Mouse (Mus musculus): ENCODE data around the gene Gdf2.

Gene Gdf2

DNA sequence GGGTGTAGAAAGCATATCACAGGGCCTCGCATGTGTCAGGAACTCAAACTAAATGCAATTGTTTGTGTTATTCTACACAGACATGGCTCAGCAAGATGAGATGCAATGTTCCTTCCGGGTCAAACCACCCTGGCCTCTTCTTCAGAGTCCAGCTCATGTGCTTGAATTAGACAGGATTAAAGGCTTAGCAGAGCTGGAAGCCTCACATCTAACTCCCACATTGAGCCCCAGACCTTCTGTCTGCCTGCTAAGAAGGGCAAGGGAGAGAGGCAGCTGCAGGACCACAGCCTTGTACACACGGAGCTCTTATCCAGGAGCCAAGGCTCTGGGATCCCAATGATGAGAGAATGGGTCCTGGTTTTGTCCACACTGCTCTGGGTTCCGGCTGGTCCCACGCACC, 12.9 kb downstream of the Gdf2 start, which contains the start of gene Rbp3:
Gene Rbp3, plus strand, starts transcription at position 243 of the 400 bp plus-strand sequence.
- in situ Hi-C loops (cut with MboI; ENCODE audit: low sequenced_read_pairs): no loop called here

DNA sequence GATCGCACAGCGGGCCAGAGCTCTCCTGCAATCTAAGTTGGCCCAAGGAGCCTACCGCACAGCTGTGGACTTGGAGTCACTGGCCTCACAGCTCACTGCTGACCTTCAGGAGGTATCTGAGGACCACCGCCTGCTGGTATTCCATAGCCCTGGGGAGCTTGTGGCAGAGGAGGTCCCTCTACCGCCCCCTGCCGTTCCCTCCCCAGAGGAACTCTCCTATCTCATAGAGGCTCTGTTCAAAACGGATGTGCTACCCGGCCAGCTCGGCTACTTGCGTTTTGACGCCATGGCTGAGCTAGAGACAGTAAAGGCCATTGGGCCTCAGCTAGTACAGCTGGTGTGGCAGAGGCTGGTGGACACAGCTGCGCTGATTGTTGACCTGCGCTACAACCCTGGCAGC, 15.2 kb downstream of the Gdf2 start:
- in situ Hi-C loops (cut with MboI; ENCODE audit: low sequenced_read_pairs): no loop called here

DNA sequence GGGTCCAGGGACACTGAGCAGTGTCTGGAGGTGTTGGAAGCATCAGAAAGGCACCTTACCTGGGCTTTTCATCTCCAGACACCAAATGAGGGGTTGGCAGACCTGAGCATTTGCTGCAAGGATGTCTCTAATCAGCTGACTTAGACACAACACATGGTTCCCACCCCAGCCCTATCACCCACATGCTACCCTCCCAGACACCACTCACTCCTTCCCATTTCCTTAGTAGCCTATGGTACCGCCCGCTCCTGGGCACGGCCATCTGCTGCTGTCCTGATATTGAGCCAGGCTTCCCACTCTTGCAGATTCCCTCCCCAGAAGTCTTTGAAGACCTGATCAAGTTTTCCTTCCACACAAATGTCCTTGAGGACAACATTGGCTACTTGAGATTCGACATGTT, 17.3 kb downstream of the Gdf2 start:
- in situ Hi-C loops (cut with MboI; ENCODE audit: low sequenced_read_pairs): no loop called here

- in situ Hi-C loops (cut with MboI; ENCODE audit: low sequenced_read_pairs): no loop called here
These were observed 18.0 kb downstream of the Gdf2 start for GRCm38 (mm10) chr14:33958841-33959240.

DNA sequence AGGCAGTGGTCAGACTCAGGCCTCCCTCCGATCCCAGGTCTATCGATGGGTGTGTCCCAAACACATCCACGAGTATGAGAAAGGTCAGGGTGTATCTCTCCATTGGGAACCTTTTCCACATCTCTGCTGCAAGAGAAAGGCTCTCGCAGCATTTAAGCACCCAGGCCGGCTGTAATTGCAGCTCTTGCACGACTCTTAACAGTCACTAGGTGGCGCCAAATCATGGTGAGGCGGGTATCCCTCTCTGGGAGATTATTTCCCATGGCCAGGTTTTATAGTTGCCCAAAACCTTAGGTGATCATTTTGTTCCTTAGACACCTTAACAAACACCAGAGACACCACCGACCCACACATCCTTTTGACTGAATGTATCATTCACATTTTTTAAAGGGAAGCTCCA, 18.5 kb downstream of the Gdf2 start:
- in situ Hi-C loops (cut with MboI; ENCODE audit: low sequenced_read_pairs): no loop called here

DNA sequence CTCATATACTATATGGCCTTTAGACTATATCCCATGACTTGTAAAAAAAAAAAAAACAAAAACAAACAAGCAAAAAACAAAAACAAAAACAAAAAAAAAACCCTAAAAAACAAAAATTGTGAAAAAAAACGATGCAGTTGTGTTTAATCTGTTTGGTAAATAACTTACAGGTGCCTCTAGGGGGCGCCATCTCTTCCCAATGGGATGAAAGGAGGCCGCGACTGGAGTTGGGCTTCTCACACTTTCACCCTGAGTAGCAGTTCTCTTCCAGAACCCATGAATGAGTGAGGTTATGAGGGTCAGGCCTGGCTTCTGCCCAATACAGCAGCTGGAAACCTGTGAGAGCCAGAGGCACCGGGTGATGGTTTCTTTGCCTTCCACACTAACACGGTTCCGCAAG, 24.8 kb downstream of the Gdf2 start:
- in situ Hi-C loops (cut with MboI; ENCODE audit: low sequenced_read_pairs): no loop called here

DNA sequence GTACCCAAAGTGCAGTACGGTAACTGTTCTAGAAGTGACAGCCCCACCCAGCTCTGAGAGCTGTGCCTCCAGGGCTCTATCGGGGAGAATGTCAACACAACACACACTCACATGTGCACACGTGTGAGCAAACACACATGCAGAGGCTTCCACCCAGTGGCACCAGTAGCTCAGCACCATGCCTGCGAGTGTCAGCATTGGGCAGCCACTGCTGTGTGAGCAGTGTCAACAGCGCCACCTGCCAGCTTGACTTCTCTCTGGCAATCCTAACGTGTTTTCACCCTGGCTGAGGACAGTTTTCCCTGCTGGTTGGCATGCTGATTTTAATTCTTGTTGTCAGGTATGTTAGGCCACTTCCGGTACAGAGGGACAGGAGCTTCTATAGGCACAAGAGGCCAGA, 31.8 kb downstream of the Gdf2 start:
- in situ Hi-C loops (cut with MboI; ENCODE audit: low sequenced_read_pairs): no loop called here

DNA sequence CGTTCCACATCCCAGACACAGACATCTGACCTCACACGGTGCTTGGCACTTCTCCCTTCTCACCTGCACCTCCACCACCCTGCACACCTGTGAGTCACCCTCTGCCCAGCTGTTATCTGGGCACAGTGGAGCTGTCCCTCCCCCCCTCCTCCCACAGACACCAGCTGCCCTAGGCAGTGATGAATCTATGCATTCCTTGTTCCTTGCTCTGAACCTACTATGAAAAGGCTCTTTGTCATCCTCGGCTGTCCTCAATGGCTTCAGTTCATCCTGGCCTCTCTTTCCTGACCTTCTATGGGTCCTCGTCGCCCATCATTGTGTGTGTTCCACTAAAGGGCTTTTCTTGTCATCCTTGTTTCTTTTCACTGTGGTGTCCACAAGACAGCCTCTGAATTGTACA, 33.9 kb downstream of the Gdf2 start:
- in situ Hi-C loops (cut with MboI; ENCODE audit: low sequenced_read_pairs): no loop called here

DNA sequence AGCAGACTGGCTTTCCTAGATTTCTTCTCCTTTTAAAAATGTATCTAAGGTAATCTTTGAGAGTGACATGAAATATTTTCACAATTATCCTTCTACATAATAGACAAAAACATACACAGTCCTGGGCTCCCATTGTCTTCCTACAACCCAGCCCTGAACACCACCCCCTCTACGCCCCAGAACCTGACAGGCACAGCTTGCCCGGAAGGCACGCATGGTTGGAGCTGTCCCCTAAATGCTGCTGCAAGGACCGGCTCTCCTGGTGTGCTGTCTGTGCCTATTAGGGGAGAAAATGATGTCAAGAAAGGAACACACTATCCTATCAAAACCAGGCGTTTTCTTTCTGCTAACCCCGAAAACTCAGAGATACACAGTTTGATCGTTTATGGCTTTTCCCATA, 36.9 kb downstream of the Gdf2 start:
- in situ Hi-C loops (cut with MboI; ENCODE audit: low sequenced_read_pairs): no loop called here

DNA sequence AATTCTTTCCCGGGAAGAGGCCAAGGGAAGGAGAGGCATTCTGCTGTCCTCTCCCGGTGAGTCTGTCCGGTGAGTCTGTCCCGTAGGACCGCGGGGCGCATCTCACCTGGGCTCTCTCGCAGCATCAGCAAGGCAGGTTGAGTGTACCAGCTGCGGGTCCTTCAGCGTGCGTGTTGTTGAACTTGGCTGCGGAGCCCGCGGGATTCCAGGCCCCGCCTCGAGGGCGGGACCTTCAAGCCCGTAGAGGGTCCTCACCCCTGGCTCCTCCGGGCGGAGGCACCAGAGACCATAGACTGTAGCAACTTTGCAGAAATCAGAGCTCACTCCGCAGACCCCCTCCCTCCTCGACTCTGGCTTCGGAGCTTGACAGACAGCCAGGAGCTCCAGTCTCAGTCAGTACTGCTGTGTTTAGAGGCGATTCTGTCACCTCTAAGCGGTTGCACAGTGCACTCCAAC, 37.8 kb downstream of the Gdf2 start, which contains the start of gene Zfp488:
Gene Zfp488, minus strand, starts transcription at position 161 of the 456 bp plus-strand sequence.
- in situ Hi-C loops (cut with MboI; ENCODE audit: low sequenced_read_pairs): no loop called here

- in situ Hi-C loops (cut with MboI; ENCODE audit: low sequenced_read_pairs): no loop called here
These were observed 48.4 kb downstream of the Gdf2 start for GRCm38 (mm10) chr14:33989201-33989600.

- in situ Hi-C loops (cut with MboI; ENCODE audit: low sequenced_read_pairs): no loop called here
These were observed 51.1 kb downstream of the Gdf2 start for GRCm38 (mm10) chr14:33991971-33992370.

DNA sequence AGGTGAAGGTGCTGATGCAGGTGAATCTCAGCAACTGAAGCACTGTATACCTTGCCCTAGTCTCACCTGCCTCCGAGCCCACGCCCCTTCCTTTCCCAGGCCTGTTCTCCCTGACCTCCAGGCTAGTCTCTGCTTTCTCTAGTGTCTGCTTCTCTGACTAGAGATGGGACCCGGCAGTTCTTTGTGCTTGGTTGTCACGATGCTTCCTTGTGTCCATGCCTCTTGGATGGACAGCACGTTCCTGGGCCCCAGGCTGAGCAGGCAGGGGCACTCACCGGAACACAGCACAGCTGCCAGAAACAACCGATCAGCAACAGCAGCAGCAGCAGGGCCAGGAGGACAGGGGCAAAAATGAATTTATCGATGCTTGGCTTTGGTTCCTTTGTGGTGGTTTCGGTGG, 52.2 kb downstream of the Gdf2 start:
- in situ Hi-C loops (cut with MboI; ENCODE audit: low sequenced_read_pairs): no loop called here

DNA sequence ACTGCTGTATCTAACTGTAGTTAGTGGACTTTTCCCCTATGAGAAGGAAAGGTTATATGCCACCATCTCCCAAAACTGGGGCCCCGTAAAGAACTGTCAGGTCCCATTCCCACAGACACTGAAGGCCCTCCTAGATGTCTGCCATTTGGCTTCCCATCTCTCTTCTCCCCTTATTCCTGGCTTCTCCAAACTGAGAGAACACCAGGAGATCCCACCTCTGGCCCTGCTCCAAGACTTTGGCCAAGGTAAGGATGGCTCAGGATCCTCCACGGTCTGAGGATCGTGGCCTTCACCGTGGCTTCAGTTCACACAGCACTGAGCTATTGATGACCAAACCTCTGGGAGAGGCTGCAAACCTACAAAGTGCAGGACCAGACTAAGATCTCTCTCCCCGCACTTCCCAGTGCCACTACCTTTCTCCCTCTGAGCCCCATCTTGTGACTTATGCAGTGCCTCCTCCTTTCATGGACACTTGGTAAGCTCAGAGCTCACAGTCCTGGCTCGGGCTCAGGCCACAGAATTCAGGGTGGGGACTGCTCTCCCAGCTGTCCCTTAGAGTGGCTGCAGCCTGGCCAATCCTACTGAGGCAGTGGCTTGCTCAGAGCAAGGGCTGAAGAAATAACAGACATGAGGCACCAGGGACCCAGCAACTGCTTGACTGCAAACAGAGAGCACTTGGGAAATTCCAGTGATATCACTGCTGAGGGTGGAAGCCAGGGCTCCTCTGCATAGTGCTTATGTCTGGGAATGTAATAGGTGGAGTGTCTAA, 52.9 kb downstream of the Gdf2 start:
- in situ Hi-C loops (cut with MboI; ENCODE audit: low sequenced_read_pairs): no loop called here
